Mouse (Mus musculus): ENCODE measurements at regions not wholly inside any gene's neighbourhood (a gene's known extent, or its start where the extent isn't known, plus 50 kb on each side); places are given as distances from the start of the nearest gene placed in this dataset.

GRCm38 (mm10) chr1:76508821-76509220 is 962.8 kb downstream of the Slc4a3 start:
- WGBS: 97% methylated on average over 1 of the region's 1 CpGs
- Histone ChIP-seq H3K4me3 (no peak overlapping the region), H3K4me1 (no peaks in the 10 kb centered on the region), H3K9ac (no peak overlapping the region), H3K9me3 (no peaks in the 10 kb centered on the region), H3K27me3 (no peaks in the 10 kb centered on the region), H3K27ac (no peak overlapping the region), H3K36me3 (no peaks in the 10 kb centered on the region), H3K4me2 (no peak overlapping the region)
- ATAC-seq (ENCODE audit: borderline replicate concordance, extremely low read depth, low FRiP score, low TSS enrichment): no peak

- Histone ChIP-seq H3K27ac (no peak overlapping the region), H3K4me1 (no peaks in the 10 kb centered on the region), H3K9ac (no peak overlapping the region), H3K4me3 (no peak overlapping the region), H3K36me3 (no peaks in the 10 kb centered on the region), H3K9me3 (no peaks in the 10 kb centered on the region), H3K4me2 (no peak overlapping the region), H3K27me3 (no peaks in the 10 kb centered on the region)
- ATAC-seq (ENCODE audit: borderline replicate concordance, extremely low read depth, low FRiP score, low TSS enrichment): no peak
- WGBS: 74% methylated on average over 3 of the region's 3 CpGs
Observed at GRCm38 (mm10) chr1:76509486-76509885, 963.4 kb downstream of the Slc4a3 start.

DNA sequence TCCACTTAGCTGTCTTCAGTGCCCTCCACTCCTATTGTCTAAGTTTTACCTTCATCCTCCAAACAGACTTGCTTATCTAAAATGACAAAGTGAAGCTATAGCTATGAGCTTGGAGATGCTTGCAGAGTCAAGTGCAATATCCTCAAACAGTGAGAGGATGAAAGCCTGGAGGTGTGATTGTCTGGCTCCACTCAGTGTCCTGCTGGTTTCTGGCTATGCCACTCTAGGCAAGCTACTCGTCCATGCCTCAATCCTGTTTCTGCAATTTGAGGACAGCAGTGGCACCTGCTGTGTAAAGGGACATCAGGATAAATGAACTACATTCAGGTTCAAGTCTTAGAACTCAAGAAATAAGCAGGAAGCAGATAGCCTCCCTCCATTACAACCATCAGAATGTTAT is 966.1 kb downstream of the Slc4a3 start:
- Histone ChIP-seq H3K4me1 (no peaks in the 10 kb centered on the region), H3K9ac (no peak overlapping the region), H3K27ac (no peak overlapping the region), H3K36me3 (no peaks in the 10 kb centered on the region), H3K9me3 (no peaks in the 10 kb centered on the region), H3K27me3 (no peaks in the 10 kb centered on the region), H3K4me3 (no peak overlapping the region), H3K4me2 (no peak overlapping the region)
- ATAC-seq (ENCODE audit: borderline replicate concordance, extremely low read depth, low FRiP score, low TSS enrichment): no peak
- 61% methylated on average over 1 of the region's 1 CpGs for WGBS

DNA sequence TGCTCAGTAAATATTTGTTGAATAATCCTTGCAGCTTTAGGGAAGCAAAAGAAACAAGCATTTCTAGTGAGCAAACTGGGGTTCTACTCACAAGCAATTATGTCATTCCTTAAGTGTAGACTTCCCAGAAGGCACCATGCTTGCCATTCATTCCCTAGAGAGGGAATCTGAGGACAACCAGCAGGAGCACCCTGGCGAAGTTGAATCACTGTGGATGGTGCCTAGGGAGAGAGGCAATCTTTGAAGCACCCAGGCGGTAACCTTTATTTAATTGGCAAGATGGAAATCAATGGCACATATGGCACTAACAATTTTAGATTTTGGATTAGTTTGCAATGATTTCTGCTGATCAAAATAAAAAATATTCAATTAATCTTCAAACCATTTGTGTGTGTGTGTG is 967.4 kb downstream of the Slc4a3 start:
- no peaks in the 10 kb centered on the region for H3K4me1 ChIP-seq
- no peak overlapping the region for H3K9ac ChIP-seq
- H3K27me3 ChIP-seq: no peaks in the 10 kb centered on the region
- no peak for ATAC-seq (ENCODE audit: borderline replicate concordance, extremely low read depth, low FRiP score, low TSS enrichment)
- H3K9me3 ChIP-seq: no peaks in the 10 kb centered on the region
- 88% methylated on average over 2 of the region's 2 CpGs for WGBS
- H3K36me3 ChIP-seq: no peaks in the 10 kb centered on the region
- no peak overlapping the region for H3K4me2 ChIP-seq
- H3K27ac ChIP-seq: no peak overlapping the region
- no peak overlapping the region for H3K4me3 ChIP-seq

DNA sequence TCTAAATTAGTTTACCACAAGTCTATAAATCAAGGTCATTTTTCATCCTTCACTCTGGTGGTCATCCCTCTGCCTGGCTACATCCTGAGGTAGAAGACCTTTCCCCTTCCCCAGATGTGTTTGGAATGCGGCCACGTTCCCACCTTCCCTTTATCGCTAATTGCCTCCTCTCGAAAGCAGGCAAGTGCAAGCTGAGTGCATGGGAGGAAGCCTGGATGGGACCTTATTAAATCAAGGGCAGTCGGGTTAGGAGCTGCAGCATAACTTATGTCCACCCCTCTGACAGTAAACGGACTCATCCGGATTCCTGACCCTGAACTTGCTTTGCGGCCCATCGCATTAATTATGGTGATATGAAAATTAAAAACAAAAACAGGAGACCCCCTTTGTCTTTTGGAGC is 983.5 kb downstream of the Slc4a3 start:
- ATAC-seq (ENCODE audit: borderline replicate concordance, extremely low read depth, low FRiP score, low TSS enrichment): 0 out of 2 replicates have a peak, but pooled peaks have one; percentile 42
- no peak overlapping the region for H3K9ac ChIP-seq

DNA sequence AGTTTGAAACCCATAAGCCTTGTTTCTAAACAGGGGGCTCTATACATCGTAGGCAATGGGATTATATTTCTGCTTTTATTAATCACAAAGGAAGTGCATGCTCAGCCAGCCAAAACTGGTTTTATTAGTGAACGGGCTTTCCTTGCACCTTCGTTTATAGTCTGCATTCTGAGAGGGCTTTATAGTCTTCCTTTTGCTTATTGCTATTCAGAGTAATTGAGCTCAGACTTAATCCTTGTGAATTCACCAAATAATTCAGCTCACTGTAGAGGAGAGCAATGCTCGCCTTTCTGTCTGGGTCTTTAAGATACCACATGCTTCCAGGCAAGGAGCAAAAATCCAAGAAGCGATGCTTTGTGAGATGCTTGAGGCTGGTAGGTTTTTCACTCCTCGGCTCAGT is 984.3 kb downstream of the Slc4a3 start:
- Histone ChIP-seq H3K4me3 (no peak overlapping the region), H3K27me3 (no peaks in the 10 kb centered on the region), H3K9me3 (no peaks in the 10 kb centered on the region), H3K36me3 (no peaks in the 10 kb centered on the region), H3K4me2 (no peak overlapping the region), H3K27ac (no peak overlapping the region), H3K9ac (no peak overlapping the region), H3K4me1 (0 out of 2 replicates have a peak, but pooled peaks cover 4% of the 10 kb centered on the region)
- WGBS: 55% methylated on average over 6 of the region's 6 CpGs
- no peak for ATAC-seq (ENCODE audit: borderline replicate concordance, extremely low read depth, low FRiP score, low TSS enrichment)

More for the DNA sequence above, 983.5 kb downstream of the Slc4a3 start:
- no peaks in the 10 kb centered on the region for H3K36me3 ChIP-seq
- WGBS: 30% methylated on average over 9 of the region's 9 CpGs
- no peak overlapping the region for H3K27ac ChIP-seq
- H3K27me3 ChIP-seq: no peaks in the 10 kb centered on the region
- 0 out of 2 replicates have a peak, but pooled peaks cover 4% of the 10 kb centered on the region for H3K4me1 ChIP-seq
- H3K4me2 ChIP-seq: no peak overlapping the region
- H3K4me3 ChIP-seq: no peak overlapping the region
- H3K9me3 ChIP-seq: no peaks in the 10 kb centered on the region

- H3K9ac ChIP-seq: no peak overlapping the region
- no peak for ATAC-seq (ENCODE audit: borderline replicate concordance, extremely low read depth, low FRiP score, low TSS enrichment)
- no peaks in the 10 kb centered on the region for H3K36me3 ChIP-seq
- H3K27ac ChIP-seq: no peak overlapping the region
- no peak overlapping the region for H3K4me3 ChIP-seq
- no peak overlapping the region for H3K4me2 ChIP-seq
- H3K4me1 ChIP-seq: no peaks in the 10 kb centered on the region
- no peaks in the 10 kb centered on the region for H3K9me3 ChIP-seq
- 76% methylated on average over 4 of the region's 4 CpGs for WGBS
- H3K27me3 ChIP-seq: no peaks in the 10 kb centered on the region
Observed at GRCm38 (mm10) chr1:76535522-76535956, 979.3 kb downstream of the Epha4 start.

- Histone ChIP-seq H3K9me3 (no peaks in the 10 kb centered on the region), H3K4me1 (no peaks in the 10 kb centered on the region), H3K27me3 (no peaks in the 10 kb centered on the region), H3K4me3 (no peak overlapping the region), H3K9ac (no peak overlapping the region), H3K27ac (no peak overlapping the region), H3K36me3 (no peaks in the 10 kb centered on the region), H3K4me2 (no peak overlapping the region)
- 53% methylated on average over 3 of the region's 3 CpGs for WGBS
- no peak for ATAC-seq (ENCODE audit: borderline replicate concordance, extremely low read depth, low FRiP score, low TSS enrichment)
Observed at GRCm38 (mm10) chr1:76540529-76540928, 974.4 kb downstream of the Epha4 start.

DNA sequence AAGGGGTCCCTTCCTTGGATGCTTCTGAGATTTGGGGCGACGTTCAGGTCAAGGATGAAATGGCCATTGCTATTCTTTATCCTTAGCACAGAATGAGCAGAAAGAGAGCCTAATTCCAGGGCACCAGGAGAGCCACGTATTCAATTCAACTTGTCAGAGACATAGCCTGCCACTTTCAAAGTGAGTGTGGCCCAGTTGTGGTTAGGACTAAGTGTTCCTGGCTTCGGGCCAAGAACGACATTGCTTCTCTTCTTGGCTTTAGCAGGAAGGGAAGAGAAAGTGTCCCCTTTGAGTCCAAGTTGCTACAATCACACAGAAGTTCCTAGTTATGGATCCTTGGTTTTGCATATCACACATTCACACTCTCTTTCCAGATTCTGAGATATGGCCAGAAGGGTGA is 964.0 kb downstream of the Epha4 start:
- Histone ChIP-seq H3K9me3 (no peaks in the 10 kb centered on the region), H3K4me1 (peaks cover 8% of the 10 kb centered on the region; the same call in 1 of the 2 replicates), H3K36me3 (no peaks in the 10 kb centered on the region), H3K27me3 (no peaks in the 10 kb centered on the region), H3K4me3 (no peak overlapping the region), H3K9ac (no peak overlapping the region), H3K4me2 (no peak overlapping the region), H3K27ac (no peak overlapping the region)
- ATAC-seq (ENCODE audit: borderline replicate concordance, extremely low read depth, low FRiP score, low TSS enrichment): no peak
- WGBS: 27% methylated on average over 5 of the region's 5 CpGs

GRCm38 (mm10) chr1:76559441-76559840 is 955.4 kb downstream of the Epha4 start:
- Histone ChIP-seq H3K36me3 (no peaks in the 10 kb centered on the region), H3K4me1 (no peaks in the 10 kb centered on the region), H3K9me3 (no peaks in the 10 kb centered on the region), H3K4me3 (no peak overlapping the region), H3K4me2 (no peak overlapping the region), H3K27ac (no peak overlapping the region), H3K27me3 (no peaks in the 10 kb centered on the region), H3K9ac (no peak overlapping the region)
- ATAC-seq (ENCODE audit: borderline replicate concordance, extremely low read depth, low FRiP score, low TSS enrichment): no peak
- WGBS: 86% methylated on average over 7 of the region's 7 CpGs

- no peak for ATAC-seq (ENCODE audit: borderline replicate concordance, extremely low read depth, low FRiP score, low TSS enrichment)
- Histone ChIP-seq H3K4me2 (no peak overlapping the region), H3K9ac (no peak overlapping the region), H3K27ac (no peak overlapping the region), H3K4me3 (no peak overlapping the region), H3K9me3 (no peaks in the 10 kb centered on the region), H3K27me3 (no peaks in the 10 kb centered on the region), H3K36me3 (no peaks in the 10 kb centered on the region), H3K4me1 (no peaks in the 10 kb centered on the region)
- 70% methylated on average over 5 of the region's 5 CpGs for WGBS
Observed at GRCm38 (mm10) chr1:76575487-76575886, 939.4 kb downstream of the Epha4 start.

- ATAC-seq (ENCODE audit: borderline replicate concordance, extremely low read depth, low FRiP score, low TSS enrichment): no peak
- WGBS: 92% methylated on average over 2 of the region's 2 CpGs
Observed at GRCm38 (mm10) chr1:76585921-76586320, 929.0 kb downstream of the Epha4 start.

GRCm38 (mm10) chr1:76625831-76626230 is 889.1 kb downstream of the Epha4 start:
- Histone ChIP-seq H3K4me2 (no peak overlapping the region), H3K27ac (no peak overlapping the region), H3K4me1 (no peaks in the 10 kb centered on the region), H3K9ac (no peak overlapping the region), H3K4me3 (no peak overlapping the region), H3K9me3 (no peaks in the 10 kb centered on the region), H3K36me3 (no peaks in the 10 kb centered on the region), H3K27me3 (no peaks in the 10 kb centered on the region)
- WGBS: 92% methylated on average over 3 of the region's 3 CpGs
- ATAC-seq (ENCODE audit: borderline replicate concordance, extremely low read depth, low FRiP score, low TSS enrichment): no peak

More at GRCm38 (mm10) chr1:76585921-76586320, 929.0 kb downstream of the Epha4 start:
- Histone ChIP-seq H3K4me3 (no peak overlapping the region), H3K36me3 (no peaks in the 10 kb centered on the region), H3K4me2 (no peak overlapping the region), H3K9me3 (no peaks in the 10 kb centered on the region), H3K27ac (no peak overlapping the region), H3K9ac (no peak overlapping the region), H3K4me1 (no peaks in the 10 kb centered on the region), H3K27me3 (no peaks in the 10 kb centered on the region)

Data from lung, embryonic 15.5 days (tissue).